In genomic region chr11:80784294-80784743, GRCm38 (mm10) we compare ENCODE assay signal across 10 mouse cellular contexts. TPM values are rescaled to one million over a fixed set of nuclear protein-coding genes. Genes with fewer than 3 reads are reported as not detected.
DNase-seq lines count a peak whose midpoint lies in the region; ATAC-seq and TF ChIP-seq lines count a peak whose summit lies in the region.
"Had no signal": no experiment of that assay in that cellular context is flagged by ENCODE, and none has a peak within 500 bp of the region (broad histone marks: within the 10 kb centered on the region; RNA-seq: fewer than 3 reads in every experiment).

No protein-coding gene starts in this region.

- 18% methylated on average over 3 of the region's 3 CpGs for WGBS in lung, embryonic 15.5 days
- WGBS in forebrain, embryonic 14.5 days = 61% methylated on average over 3 of the region's 3 CpGs
- WGBS in thymus, adult 2 months = 90% methylated on average over 3 of the region's 3 CpGs

- H3K9ac ChIP-seq in lung, embryonic 15.5 days = no peak overlapping the region
- H3K9ac ChIP-seq in forebrain, embryonic 14.5 days (ENCODE audit: low read length) = no peak overlapping the region

- TF ChIP-seq CTCF in thymus, adult 2 months (IDR thresholded peaks at IDR 0.05; ENCODE audit: borderline replicate concordance, control insufficient read depth, extremely low read depth, insufficient read depth, low read length, poor library complexity) = no peak

- H3K27ac ChIP-seq in lung, embryonic 15.5 days = peak overlapping the region; percentile 73
- H3K27ac ChIP-seq in forebrain, embryonic 14.5 days (ENCODE audit: low read depth, low read length) = no peak overlapping the region
- no peak overlapping the region for H3K27ac ChIP-seq in thymus, adult 2 months (ENCODE audit: control insufficient read depth, insufficient read depth, low read length)

- H3K4me2 ChIP-seq in lung, embryonic 15.5 days = no peak overlapping the region
- no peak overlapping the region for H3K4me2 ChIP-seq in forebrain, embryonic 14.5 days (ENCODE audit: low read length)

- no peaks in the 10 kb centered on the region for H3K27me3 ChIP-seq in lung, embryonic 15.5 days
- H3K27me3 ChIP-seq in forebrain, embryonic 14.5 days (replicated peaks; ENCODE audit: control insufficient read depth, insufficient read depth, low read length) = 0 out of 2 replicates have a peak, but pooled peaks cover 3% of the 10 kb centered on the region
- H3K27me3 ChIP-seq in thymus, adult 2 months (ENCODE audit: control insufficient read depth, insufficient read depth, low read length) = no peaks in the 10 kb centered on the region; the same call in 1 of the 2 replicates

- peak; percentile 55 for DNase-seq in spleen, adult 12 weeks (ENCODE audit: low spot score)
- DNase-seq in spleen, adult 18-20 months = no peak
- peak; percentile 95 for DNase-seq in kidney, adult 9 months
- DNase-seq in urinary bladder, postnatal 36 days (ENCODE audit: low spot score in 2 of 2) = peak; percentile 53 to 64
- no peak for DNase-seq in forebrain, embryonic 14.5 days (ENCODE audit: low spot score)
- DNase-seq in thymus, adult 2 months = no peak
- no peak for DNase-seq in gastrocnemius, postnatal 10 days
- DNase-seq: cerebellum, postnatal 36 days; gastrocnemius, postnatal 14 days had no signal

- no peaks in the 10 kb centered on the region for H3K36me3 ChIP-seq in lung, embryonic 15.5 days
- H3K36me3 ChIP-seq in forebrain, embryonic 14.5 days (ENCODE audit: control insufficient read depth, insufficient read depth, low read length) = no peaks in the 10 kb centered on the region
- H3K36me3 ChIP-seq in thymus, adult 2 months (ENCODE audit: control insufficient read depth, insufficient read depth, low read length) = no peaks in the 10 kb centered on the region

- TF ChIP-seq POLR2A in thymus, adult 2 months (IDR thresholded peaks at IDR 0.05; ENCODE audit: control insufficient read depth, extremely low read depth, insufficient read depth, low read length, poor library complexity) = no peak

- no peak for ATAC-seq in lung, embryonic 15.5 days (ENCODE audit: borderline replicate concordance, extremely low read depth, low FRiP score, low TSS enrichment)
- ATAC-seq in forebrain, embryonic 14.5 days = no peak

- no peak overlapping the region for H3K4me3 ChIP-seq in lung, embryonic 15.5 days
- no peak overlapping the region for H3K4me3 ChIP-seq in forebrain, embryonic 14.5 days (ENCODE audit: low read depth, low read length)
- H3K4me3 ChIP-seq in thymus, adult 2 months (ENCODE audit: control insufficient read depth, insufficient read depth, low read length) = no peak overlapping the region

- no peaks in the 10 kb centered on the region for H3K9me3 ChIP-seq in lung, embryonic 15.5 days
- H3K9me3 ChIP-seq in forebrain, embryonic 14.5 days (replicated peaks; ENCODE audit: control insufficient read depth, low read length) = no peaks in the 10 kb centered on the region

- peaks cover 3% of the 10 kb centered on the region; the same call in 1 of the 2 replicates for H3K4me1 ChIP-seq in lung, embryonic 15.5 days
- H3K4me1 ChIP-seq in forebrain, embryonic 14.5 days (ENCODE audit: control insufficient read depth, insufficient read depth, low read length) = no peaks in the 10 kb centered on the region
- H3K4me1 ChIP-seq in thymus, adult 2 months (replicated peaks; ENCODE audit: control insufficient read depth, insufficient read depth, low read length) = peaks cover 2% of the 10 kb centered on the region; the same call in 1 of the 2 replicates

RNA-seq across cellular contexts. Expression of gene Myo1d, which starts 4.5 kb away (rescaled TPM):
- polyA plus RNA-seq in lung, embryonic 15.5 days (2015; fragmentation: Nextera tagmentation; extraction: Ambion mirVana) = 16.0 and 18.8 TPM in 2 replicates
- polyA plus RNA-seq in forebrain, embryonic 14.5 days (2014; fragmentation: Nextera tagmentation; extraction: Ambion mirVana) = 1.3 and 1.6 TPM in 2 replicates
- polyA plus RNA-seq in thymus, adult 2 months (2012; rRNA removed) = 4.6 and 5.9 TPM in 2 replicates
- 10 to 100 TPM in 1 of 2 experiments, 1 to 10 TPM in 1; 6.6 to 12.5 TPM for total RNA-seq in gastrocnemius, postnatal 10 days (2021)

RNA-seq across cellular contexts. Expression of gene Tmem98, which starts 25.7 kb away (rescaled TPM):
- 132 and 133 TPM in 2 replicates for polyA plus RNA-seq in lung, embryonic 15.5 days (2015; fragmentation: Nextera tagmentation; extraction: Ambion mirVana)
- polyA plus RNA-seq in forebrain, embryonic 14.5 days (2014; fragmentation: Nextera tagmentation; extraction: Ambion mirVana) = 38.3 and 43.3 TPM in 2 replicates
- polyA plus RNA-seq in thymus, adult 2 months (2012; rRNA removed) = 8.0 and 10.9 TPM in 2 replicates
- 1 to 10 TPM; 8.6 to 9.1 TPM for total RNA-seq in gastrocnemius, postnatal 10 days (2021)

Comparison
In these comparisons a context has a peak if more than half of its experiments do, and no peak if none do; other contexts are left out.
1. DNase-seq: peak in spleen, adult 12 weeks (single experiment), kidney, adult 9 months (single experiment) and urinary bladder, postnatal 36 days (2 of 2); none in spleen, adult 18-20 months (0 of 2), forebrain, embryonic 14.5 days (single experiment), thymus, adult 2 months (single experiment) and gastrocnemius, postnatal 10 days (single experiment).